Mouse (Mus musculus) embryonic facial prominence, embryonic 15.5 days (tissue): ENCODE measurements around the gene Nap1l4. TPM values are rescaled to one million over a fixed set of nuclear protein-coding genes. Genes with fewer than 3 reads are reported as not detected.
A peak's percentile ranks its signal among the peaks of the same experiment; 100 is the strongest.
"Not testable (repeated sequence)": the region's sequence is repeated elsewhere in the genome, so short reads cannot be mapped to it uniquely, and the experiment has no call there.

Source experiments
- ATAC-seq: fragments of 200-750 bp; cut with Nextera tagmentation; 2 replicates; pipeline ENCODE4 v1.8.0; 2017; ENCODE audit warnings: low read depth, moderate TSS enrichment; ENCODE audit not compliant: insufficient number of reproducible peaks, low FRiP score, low TSS enrichment
- H3K27ac ChIP-seq: fragments of 300-500 bp; sonication (generic); replicated peaks from 2 replicates; pipeline ENCODE4 v1.5.1; 2015; ENCODE audit warnings: mild to moderate bottlenecking, inconsistent platforms
- H3K27me3 ChIP-seq: fragments of 300-500 bp; sonication (generic); 2 replicates; pipeline ENCODE4 v1.6.1; 2015; ENCODE audit warnings: inconsistent platforms
- H3K36me3 ChIP-seq: fragments of 300-500 bp; sonication (generic); 2 replicates; pipeline ENCODE4 v1.6.1; 2015; ENCODE audit warnings: mild to moderate bottlenecking, inconsistent platforms
- H3K4me1 ChIP-seq: fragments of 300-500 bp; sonication (generic); 2 replicates; pipeline ENCODE4 v1.6.1; 2015; ENCODE audit warnings: inconsistent platforms
- H3K4me2 ChIP-seq: fragments of 300-500 bp; sonication (generic); replicated peaks from 2 replicates; pipeline ENCODE4 v1.6.1; 2015; ENCODE audit warnings: mild to moderate bottlenecking, inconsistent platforms
- H3K4me3 ChIP-seq: fragments of 300-500 bp; sonication (generic); replicated peaks from 2 replicates; pipeline ENCODE4 v1.5.1; 2015; ENCODE audit warnings: mild to moderate bottlenecking, inconsistent platforms
- H3K9ac ChIP-seq: fragments of 300-500 bp; sonication (generic); 2 replicates; pipeline ENCODE4 v1.6.1; 2015; ENCODE audit warnings: inconsistent platforms
- H3K9me3 ChIP-seq: fragments of 300-500 bp; sonication (generic); replicated peaks from 2 replicates; pipeline ENCODE4 v1.6.1; 2016; ENCODE audit warnings: inconsistent platforms
- WGBS: fragments of 180-500 bp; shearing (Covaris S2); methylation state at CpG from one replicate; pipeline ENCODE4 v1.1.7; 2015; 5-methylcytosine and 5-hydroxymethylcytosine counted together
- polyA plus RNA-seq: library from polyadenylated mRNA; unstranded; fragments of >200 nt; fragmentation: Nextera tagmentation; extraction: Ambion mirVana; gene quantifications from 2 replicates; pipeline ENCODE4 v1.2.1, GENCODE M21; 2015

Gene Nap1l4
- polyA plus RNA-seq, 1 experiment from 2014 or later = 218 TPM

DNA sequence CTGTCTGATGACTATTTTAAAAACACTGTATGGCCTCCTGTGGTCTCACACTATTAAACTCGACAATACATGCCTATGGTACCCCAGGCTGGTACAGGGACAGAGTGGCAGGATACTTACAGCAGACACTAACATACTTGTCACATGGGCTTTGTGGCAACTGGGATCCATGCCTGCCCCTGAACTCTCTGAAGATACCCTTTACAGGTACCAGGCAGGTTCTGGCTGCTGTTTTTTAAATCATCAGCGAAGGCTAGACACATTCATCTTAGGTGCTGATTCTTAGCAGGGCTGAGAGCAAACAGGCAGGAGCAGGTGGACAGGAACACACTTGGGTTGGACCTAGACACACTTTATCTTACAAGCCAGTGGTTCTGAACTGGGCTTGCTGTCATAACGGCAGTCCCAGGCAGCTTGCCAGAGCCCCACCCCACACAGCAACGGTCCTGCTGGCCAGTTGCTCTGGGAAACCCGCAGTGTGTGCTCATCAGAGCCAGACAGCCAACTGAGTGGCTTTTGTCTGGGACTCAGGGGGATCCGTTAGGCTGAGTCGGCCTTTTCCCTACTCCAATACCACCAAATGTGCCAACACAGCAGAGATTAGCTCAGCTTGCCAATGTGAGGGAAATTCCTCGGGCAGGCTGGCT, 8.2 kb upstream of the Nap1l4 start:
- no peak overlapping the region for H3K4me3 ChIP-seq
- H3K9me3 ChIP-seq = no peaks in the 10 kb centered on the region
- no peak overlapping the region for H3K27ac ChIP-seq
- no peaks in the 10 kb centered on the region for H3K27me3 ChIP-seq
- 87% methylated on average over 8 of the region's 8 CpGs for WGBS
- H3K4me1 ChIP-seq = no peaks in the 10 kb centered on the region
- H3K9ac ChIP-seq = no peak overlapping the region
- 0 out of 2 replicates have a peak, but pooled peaks have one; percentile 37 for ATAC-seq
- no peak overlapping the region for H3K4me2 ChIP-seq
- peaks cover 76% of the 10 kb centered on the region for H3K36me3 ChIP-seq

DNA sequence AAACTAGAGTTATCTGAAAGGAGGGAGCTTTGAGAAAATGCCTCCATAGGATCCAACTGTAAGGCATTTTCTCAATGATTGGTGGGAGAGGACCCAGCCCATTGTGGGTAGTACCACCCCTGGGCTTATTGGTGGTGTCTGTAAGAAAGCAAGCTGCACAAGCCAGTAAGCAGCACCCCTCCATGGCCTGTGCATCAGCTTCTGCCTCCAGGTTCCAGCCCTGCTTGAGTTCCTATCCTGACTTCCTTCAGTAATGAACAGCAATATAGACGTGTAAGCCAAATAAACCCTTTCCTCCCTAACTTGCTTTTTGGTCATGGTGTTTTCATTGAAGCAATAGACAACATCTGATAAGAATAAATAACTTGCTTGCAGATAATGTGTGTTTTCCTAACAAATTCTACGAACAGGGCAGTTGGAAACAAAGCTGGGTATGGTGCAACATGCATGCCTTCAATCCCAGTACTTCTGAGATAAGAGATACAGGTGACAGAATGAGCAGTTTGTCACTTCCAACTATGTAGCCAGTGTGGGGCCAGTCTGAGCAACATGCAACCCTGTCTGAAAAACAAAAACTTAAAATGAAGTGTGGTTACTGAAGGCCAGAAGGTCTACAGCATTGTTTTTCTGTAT, 798 bp upstream of the Nap1l4 start:
- Histone ChIP-seq H3K4me2 (peak overlapping the region; percentile 61), H3K36me3 (peaks cover 7% of the 10 kb centered on the region; the same call in 1 of the 2 replicates), H3K9me3 (no peaks in the 10 kb centered on the region), H3K27ac (peak overlapping the region; percentile 81), H3K9ac (peak overlapping the region; percentile 31), H3K4me3 (peak overlapping the region; percentile 97), H3K4me1 (peaks cover 26% of the 10 kb centered on the region), H3K27me3 (no peaks in the 10 kb centered on the region)
- 32% methylated on average over 2 of the region's 2 CpGs for WGBS
- ATAC-seq = no peak

DNA sequence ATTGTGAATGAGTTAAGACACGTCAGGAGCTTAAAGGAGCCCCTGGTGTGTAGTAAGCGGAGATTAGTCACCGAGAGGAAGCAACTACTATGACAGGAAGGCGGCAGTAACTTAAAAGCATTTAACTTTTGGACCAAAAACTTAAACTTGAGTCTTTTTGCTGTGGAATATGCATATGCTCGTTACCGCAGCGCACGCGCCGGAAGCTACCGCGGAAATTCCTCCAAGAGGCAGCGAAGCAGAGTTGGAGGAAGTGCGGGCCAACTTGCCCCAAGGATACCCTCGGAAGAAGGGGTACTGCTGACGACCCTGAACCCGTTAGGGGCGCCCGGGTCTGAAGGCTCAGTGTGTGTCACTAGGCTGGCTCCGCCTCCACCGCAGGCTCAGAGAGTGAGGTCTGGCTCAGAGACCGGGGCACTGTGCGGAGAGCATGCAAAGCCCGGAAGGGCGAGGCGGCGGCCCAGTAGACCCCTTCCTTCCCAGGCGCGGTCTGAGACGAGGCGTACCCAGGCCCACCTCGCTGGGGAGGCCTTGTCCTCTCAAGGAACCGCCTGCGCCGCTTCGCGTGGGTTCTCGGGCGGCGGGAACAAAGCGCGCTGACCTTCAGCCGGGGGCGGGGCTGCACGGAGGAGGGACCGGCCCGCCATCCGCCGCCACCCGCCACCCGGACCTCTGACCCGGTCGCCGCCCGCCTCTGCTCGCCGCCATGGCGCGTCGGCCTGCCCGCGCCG, 510 bp downstream of the Nap1l4 start:
- ATAC-seq = peak; percentile 75
- H3K4me2 ChIP-seq = peak overlapping the region; percentile 57
- H3K36me3 ChIP-seq = no peaks in the 10 kb centered on the region
- H3K27ac ChIP-seq = peak overlapping the region; percentile 92
- peaks cover 30% of the 10 kb centered on the region for H3K4me1 ChIP-seq
- no peaks in the 10 kb centered on the region for H3K27me3 ChIP-seq
- no peaks in the 10 kb centered on the region for H3K9me3 ChIP-seq
- WGBS = under 1% methylated on average over 56 of the region's 63 CpGs
- H3K4me3 ChIP-seq = peak overlapping the region; percentile 97
- H3K9ac ChIP-seq = peak overlapping the region; percentile 87

DNA sequence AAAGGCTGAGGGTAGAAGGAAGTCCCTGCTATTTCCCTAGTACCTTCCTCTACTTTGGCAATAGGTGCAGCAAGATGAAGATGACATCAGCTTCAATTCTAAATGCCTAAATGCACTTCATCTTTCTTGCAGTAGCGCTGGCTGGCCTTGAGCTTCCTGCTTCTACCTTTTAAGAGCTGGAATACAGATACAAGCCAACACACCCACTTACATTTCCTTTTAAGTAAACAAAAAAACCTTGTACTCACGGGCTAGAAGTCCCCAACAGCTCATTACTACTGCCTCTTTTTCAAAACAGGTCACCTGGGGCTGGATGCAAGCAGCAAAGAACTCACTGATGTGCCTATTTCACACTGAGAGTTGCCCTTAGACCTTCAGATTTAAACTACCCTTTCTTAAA, 2.4 kb downstream of the Nap1l4 start:
- WGBS = 57% methylated on average over 2 of the region's 2 CpGs
- H3K36me3 ChIP-seq = no peaks in the 10 kb centered on the region
- H3K4me3 ChIP-seq = no peak overlapping the region
- no peak overlapping the region for H3K4me2 ChIP-seq
- no peaks in the 10 kb centered on the region for H3K27me3 ChIP-seq
- H3K4me1 ChIP-seq = peaks cover 37% of the 10 kb centered on the region
- no peak for ATAC-seq
- no peak overlapping the region for H3K9ac ChIP-seq
- no peaks in the 10 kb centered on the region for H3K9me3 ChIP-seq
- no peak overlapping the region for H3K27ac ChIP-seq

DNA sequence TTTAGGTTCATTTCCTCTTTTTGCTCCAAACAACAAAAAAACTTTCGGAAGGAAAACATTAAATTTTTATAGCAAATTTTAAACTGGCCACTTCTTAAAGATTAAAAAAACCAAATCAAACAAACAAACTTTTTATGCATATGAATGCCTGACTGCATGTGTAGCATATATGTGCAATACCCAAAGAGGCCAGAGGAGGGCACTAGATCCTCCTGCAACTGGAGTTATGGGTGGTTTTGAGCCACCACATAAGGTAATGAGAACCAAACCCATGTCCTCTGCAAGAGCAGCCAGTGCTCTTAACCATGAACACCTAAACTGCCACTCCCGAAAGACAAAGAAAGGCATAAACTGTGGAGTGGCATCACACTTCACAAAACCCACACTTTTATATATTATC, 4.5 kb downstream of the Nap1l4 start:
- peaks cover 33% of the 10 kb centered on the region for H3K4me1 ChIP-seq
- H3K36me3 ChIP-seq = peaks cover 7% of the 10 kb centered on the region; the same call in 1 of the 2 replicates
- H3K9ac ChIP-seq = no peak overlapping the region
- no peak overlapping the region for H3K4me2 ChIP-seq
- 92% methylated on average over 2 of the region's 2 CpGs for WGBS
- no peak overlapping the region for H3K27ac ChIP-seq
- no peak overlapping the region for H3K4me3 ChIP-seq
- H3K9me3 ChIP-seq = no peaks in the 10 kb centered on the region
- H3K27me3 ChIP-seq = no peaks in the 10 kb centered on the region
- ATAC-seq = no peak

DNA sequence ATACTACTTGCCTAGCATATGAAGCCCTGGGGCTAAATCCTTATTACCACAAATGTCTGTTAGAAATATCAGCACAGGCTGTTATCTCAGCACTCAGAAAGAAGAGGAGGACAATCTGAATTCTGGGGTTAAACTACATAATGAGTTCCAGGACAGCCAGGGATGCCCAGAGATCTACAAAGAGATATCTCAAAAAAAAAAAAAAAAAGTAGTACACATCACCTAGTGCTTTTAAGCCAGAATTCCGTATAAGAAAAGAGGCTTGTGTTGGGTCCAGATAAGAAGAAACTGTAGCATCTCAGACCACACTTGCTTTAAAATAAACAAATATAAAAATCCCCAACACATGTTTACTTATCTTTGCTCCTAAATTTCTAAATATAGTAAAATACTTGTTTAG, 10.2 kb downstream of the Nap1l4 start:
- Histone ChIP-seq H3K36me3 (peaks cover 56% of the 10 kb centered on the region), H3K9me3 (no peaks in the 10 kb centered on the region), H3K27me3 (no peaks in the 10 kb centered on the region), H3K9ac (no peak overlapping the region), H3K4me1 (peaks cover 10% of the 10 kb centered on the region), H3K4me3 (no peak overlapping the region), H3K4me2 (no peak overlapping the region), H3K27ac (no peak overlapping the region)
- 44% methylated on average over 1 of the region's 1 CpGs for WGBS
- no peak for ATAC-seq

DNA sequence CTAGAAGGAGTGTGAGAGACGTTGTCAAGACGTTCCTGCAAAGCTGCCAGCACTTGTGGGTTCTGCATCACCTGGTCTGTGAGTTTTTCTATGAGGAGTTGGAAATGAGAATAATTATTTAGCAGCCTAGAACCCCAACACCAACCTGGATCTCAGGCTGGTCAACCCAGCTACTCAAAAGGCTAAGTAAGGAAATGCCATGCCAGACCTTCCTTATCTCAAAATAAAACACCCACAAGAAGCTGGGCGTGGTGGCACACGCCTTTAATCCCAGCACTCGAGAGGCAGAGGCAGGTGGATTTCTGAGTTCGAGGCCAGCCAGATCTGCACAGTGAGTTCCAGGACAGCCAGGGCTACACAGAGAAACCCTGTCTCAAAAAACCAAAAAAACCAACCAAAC, 10.7 kb downstream of the Nap1l4 start:
- not testable (repeated sequence) for H3K4me2 ChIP-seq, ATAC-seq, H3K4me1 ChIP-seq, H3K9me3 ChIP-seq, H3K27me3 ChIP-seq, H3K27ac ChIP-seq, H3K9ac ChIP-seq, H3K4me3 ChIP-seq
- H3K36me3 ChIP-seq = peaks cover 61% of the 10 kb centered on the region
- WGBS = 79% methylated on average over 6 of the region's 6 CpGs

DNA sequence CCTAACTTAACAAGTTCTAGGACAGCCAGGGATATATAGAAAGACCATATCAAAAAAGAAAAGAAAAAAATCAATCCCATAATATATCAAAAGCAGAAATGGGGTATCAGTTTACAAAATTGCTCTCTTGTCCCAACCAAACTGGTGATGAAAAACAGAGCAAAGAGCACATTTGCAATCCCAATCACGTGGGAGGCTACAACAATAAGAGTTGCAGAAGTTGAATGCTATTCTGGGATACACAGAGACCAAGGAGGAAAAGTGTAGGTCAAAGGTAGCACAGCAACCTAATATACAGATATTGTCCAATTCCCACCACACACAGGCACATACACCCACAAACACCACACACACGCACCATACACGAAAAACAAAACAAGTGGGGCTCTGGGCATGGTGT, 12.7 kb downstream of the Nap1l4 start:
- Histone ChIP-seq H3K9ac (no peak overlapping the region), H3K4me3 (no peak overlapping the region), H3K4me2 (no peak overlapping the region), H3K9me3 (no peaks in the 10 kb centered on the region), H3K27ac (no peak overlapping the region), H3K27me3 (no peaks in the 10 kb centered on the region), H3K4me1 (no peaks in the 10 kb centered on the region), H3K36me3 (peaks cover 76% of the 10 kb centered on the region)
- no peak for ATAC-seq
- 86% methylated on average over 3 of the region's 3 CpGs for WGBS

DNA sequence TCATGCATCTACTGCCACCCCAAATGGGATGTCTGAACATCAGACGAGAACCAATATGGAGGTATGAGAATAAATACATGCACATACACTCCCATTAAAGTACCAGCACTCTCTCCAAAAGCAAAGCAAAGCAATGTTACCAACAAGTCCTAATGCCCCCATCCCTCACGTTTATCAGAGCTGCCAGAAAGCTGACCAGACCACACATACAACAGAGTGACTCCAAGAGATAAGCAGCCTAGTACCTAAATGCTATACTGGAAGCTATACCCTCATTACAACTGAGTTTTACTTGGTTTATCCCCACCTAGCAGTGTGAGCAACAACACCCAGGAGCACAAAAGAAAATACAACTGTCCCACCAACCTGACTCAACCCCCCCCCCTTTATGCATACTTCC, 15.6 kb downstream of the Nap1l4 start:
- Histone ChIP-seq H3K4me2 (no peak overlapping the region), H3K36me3 (peaks cover 94% of the 10 kb centered on the region), H3K27me3 (no peaks in the 10 kb centered on the region), H3K9ac (no peak overlapping the region), H3K9me3 (no peaks in the 10 kb centered on the region), H3K4me1 (no peaks in the 10 kb centered on the region), H3K4me3 (no peak overlapping the region), H3K27ac (no peak overlapping the region)
- ATAC-seq = no peak
- WGBS = 84% methylated on average over 2 of the region's 2 CpGs

DNA sequence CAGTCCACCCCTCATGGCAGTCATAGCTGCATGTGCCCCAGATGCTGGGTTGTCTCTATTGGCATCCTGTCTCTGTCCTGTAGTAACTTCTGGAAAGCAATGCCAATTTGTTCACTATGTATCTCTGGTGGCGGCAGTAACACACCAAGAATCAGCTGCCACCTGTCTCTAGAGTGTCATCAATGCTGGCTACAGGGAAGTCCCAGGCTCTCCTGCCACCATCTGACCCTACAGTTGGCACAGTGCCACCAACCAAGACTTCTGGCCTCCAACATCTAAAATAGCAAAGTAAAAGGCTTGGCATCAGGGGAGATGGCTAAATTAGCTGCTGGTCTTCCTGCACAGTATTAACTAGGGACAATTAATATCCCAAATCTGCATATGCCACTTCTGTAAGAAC, 16.5 kb downstream of the Nap1l4 start:
- H3K27ac ChIP-seq = no peak overlapping the region
- H3K4me3 ChIP-seq = no peak overlapping the region
- H3K36me3 ChIP-seq = peaks cover 94% of the 10 kb centered on the region
- H3K9ac ChIP-seq = no peak overlapping the region
- WGBS = 83% methylated on average over 1 of the region's 1 CpGs
- H3K4me2 ChIP-seq = no peak overlapping the region
- no peak for ATAC-seq
- H3K9me3 ChIP-seq = no peaks in the 10 kb centered on the region
- H3K27me3 ChIP-seq = no peaks in the 10 kb centered on the region
- no peaks in the 10 kb centered on the region for H3K4me1 ChIP-seq

DNA sequence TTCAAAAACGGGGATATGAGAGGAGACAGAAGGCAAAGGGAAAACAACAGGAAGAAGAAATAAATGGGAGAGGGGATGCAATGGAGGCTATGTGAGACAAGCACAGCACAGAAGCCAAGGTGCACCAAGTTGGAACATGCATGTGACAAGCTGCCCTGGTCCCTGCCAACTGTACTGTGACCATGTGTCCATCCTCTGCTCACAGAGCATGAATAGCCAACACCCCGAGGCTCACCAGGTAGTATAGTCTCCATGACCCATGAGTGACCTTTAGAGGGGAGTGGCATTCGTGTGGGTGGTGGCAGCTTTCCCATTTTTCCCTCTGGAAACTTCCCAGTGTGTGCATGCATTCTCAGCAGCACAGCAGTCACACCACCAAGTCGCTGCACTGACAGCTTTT, 29.6 kb downstream of the Nap1l4 start:
- peaks cover 94% of the 10 kb centered on the region for H3K36me3 ChIP-seq
- WGBS = 83% methylated on average over 4 of the region's 4 CpGs
- H3K4me2 ChIP-seq = no peak overlapping the region
- no peaks in the 10 kb centered on the region for H3K4me1 ChIP-seq
- H3K4me3 ChIP-seq = no peak overlapping the region
- H3K9me3 ChIP-seq = no peaks in the 10 kb centered on the region
- H3K27me3 ChIP-seq = no peaks in the 10 kb centered on the region
- ATAC-seq = no peak
- no peak overlapping the region for H3K9ac ChIP-seq
- H3K27ac ChIP-seq = no peak overlapping the region
